Mouse (Mus musculus) right cerebral cortex, postnatal 36 days (tissue): ENCODE measurements around the gene Serpinb9b.

Source experiments
- DNase-seq, 2 experiments: peaks; one replicate each; pipeline ENCODE4 v3.0.0; 2022; ENCODE audit warnings: low spot score in 2 of 2, mixed read lengths in 1 of 2

Gene Serpinb9b

GRCm38 (mm10) chr13:33047234-33047633 is 20.0 kb downstream of the Serpinb9b start:
- no peak for DNase-seq

GRCm38 (mm10) chr13:33048187-33048586 is 21.0 kb downstream of the Serpinb9b start:
- no peak for DNase-seq

- no peak for DNase-seq
Measured at GRCm38 (mm10) chr13:33051697-33052096, 24.5 kb downstream of the Serpinb9b start.

- no peak for DNase-seq
Measured at GRCm38 (mm10) chr13:33063048-33063447, 35.8 kb downstream of the Serpinb9b start.

GRCm38 (mm10) chr13:33067387-33067977 is 40.3 kb downstream of the Serpinb9b start:
- DNase-seq = no peak

GRCm38 (mm10) chr13:33068164-33068563 is 40.9 kb downstream of the Serpinb9b start:
- peak; percentile 37 to 67 for DNase-seq

GRCm38 (mm10) chr13:33071776-33072175 is 44.6 kb downstream of the Serpinb9b start:
- no peak for DNase-seq

- no peak for DNase-seq
Measured at GRCm38 (mm10) chr13:33074029-33074428, 46.8 kb downstream of the Serpinb9b start.

- DNase-seq = no peak
Measured at GRCm38 (mm10) chr13:33076247-33076646, 49.0 kb downstream of the Serpinb9b start.

- DNase-seq = no peak
Measured at GRCm38 (mm10) chr13:33077026-33077685, 49.9 kb downstream of the Serpinb9b start.

- no peak for DNase-seq
Measured at GRCm38 (mm10) chr13:33078056-33078705, 51.0 kb downstream of the Serpinb9b start, which contains the start of gene Serpinb1b. Gene Serpinb1b (plus strand): TSS chr13:33078575.

GRCm38 (mm10) chr13:33079391-33079790 is 52.2 kb downstream of the Serpinb9b start:
- no peak for DNase-seq

- DNase-seq = no peak
Measured at GRCm38 (mm10) chr13:33080356-33080755, 53.1 kb downstream of the Serpinb9b start.

- DNase-seq = no peak
Measured at GRCm38 (mm10) chr13:33083834-33084233, 56.6 kb downstream of the Serpinb9b start.

GRCm38 (mm10) chr13:33084975-33085694 is 57.9 kb downstream of the Serpinb9b start:
- DNase-seq = peak in 1 of 2 experiments; percentile 3

- DNase-seq = peak; percentile 52 to 55
Measured at GRCm38 (mm10) chr13:33085695-33086432, 58.6 kb downstream of the Serpinb9b start.

GRCm38 (mm10) chr13:33089566-33089965 is 62.4 kb downstream of the Serpinb9b start:
- no peak for DNase-seq

GRCm38 (mm10) chr13:33090546-33090945 is 63.3 kb downstream of the Serpinb9b start:
- DNase-seq = peak; percentile 37 to 64

- DNase-seq = no peak
Measured at GRCm38 (mm10) chr13:33091306-33091705, 64.1 kb downstream of the Serpinb9b start.
